Mouse (Mus musculus) right cerebral cortex, postnatal 4 days (tissue): ENCODE measurements around the gene Gm11444.

Source experiments
- DNase-seq: peaks from one replicate; pipeline ENCODE4 v3.0.0-alpha.2; 2022

Gene Gm11444

GRCm38 (mm10) chr11:85850233-85850632 lies at the start of gene Gm11444:
TSS of gene Gm11444 (minus strand) at chr11:85850333.
- DNase-seq: no peak

DNA sequence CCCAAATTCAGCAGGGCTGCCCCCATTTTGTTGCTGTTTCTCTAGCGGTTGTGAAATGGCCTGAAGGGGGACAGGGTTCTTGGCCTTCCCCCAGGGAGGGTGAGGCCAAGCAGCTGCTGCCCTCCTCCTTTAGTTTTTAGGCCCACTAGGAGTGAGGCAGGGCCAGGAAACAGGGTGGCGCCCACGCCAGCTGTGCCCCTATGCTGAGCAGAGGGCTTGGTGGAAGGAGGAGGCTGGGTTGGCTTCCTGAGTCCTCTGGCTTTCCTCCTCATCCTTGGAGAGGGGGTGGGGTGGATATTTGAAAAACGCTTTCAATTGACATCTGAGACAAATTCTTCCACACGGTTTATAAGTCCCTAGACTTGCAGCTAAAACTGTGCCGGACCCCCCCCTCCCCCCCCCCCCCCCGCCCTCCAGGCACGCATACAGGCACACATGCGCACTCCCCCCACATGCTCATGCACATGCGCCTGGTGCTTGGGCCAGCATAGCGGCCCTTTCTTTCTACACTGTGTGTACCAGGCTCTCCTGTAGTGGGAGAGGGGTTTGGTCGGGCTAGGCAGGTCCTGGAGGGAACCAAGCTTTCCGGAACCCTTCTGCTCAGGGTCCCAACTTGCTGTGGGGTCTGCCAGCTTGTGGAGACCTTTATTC lies 46.3 kb upstream of the Gm11444 start:
- DNase-seq: no peak

DNA sequence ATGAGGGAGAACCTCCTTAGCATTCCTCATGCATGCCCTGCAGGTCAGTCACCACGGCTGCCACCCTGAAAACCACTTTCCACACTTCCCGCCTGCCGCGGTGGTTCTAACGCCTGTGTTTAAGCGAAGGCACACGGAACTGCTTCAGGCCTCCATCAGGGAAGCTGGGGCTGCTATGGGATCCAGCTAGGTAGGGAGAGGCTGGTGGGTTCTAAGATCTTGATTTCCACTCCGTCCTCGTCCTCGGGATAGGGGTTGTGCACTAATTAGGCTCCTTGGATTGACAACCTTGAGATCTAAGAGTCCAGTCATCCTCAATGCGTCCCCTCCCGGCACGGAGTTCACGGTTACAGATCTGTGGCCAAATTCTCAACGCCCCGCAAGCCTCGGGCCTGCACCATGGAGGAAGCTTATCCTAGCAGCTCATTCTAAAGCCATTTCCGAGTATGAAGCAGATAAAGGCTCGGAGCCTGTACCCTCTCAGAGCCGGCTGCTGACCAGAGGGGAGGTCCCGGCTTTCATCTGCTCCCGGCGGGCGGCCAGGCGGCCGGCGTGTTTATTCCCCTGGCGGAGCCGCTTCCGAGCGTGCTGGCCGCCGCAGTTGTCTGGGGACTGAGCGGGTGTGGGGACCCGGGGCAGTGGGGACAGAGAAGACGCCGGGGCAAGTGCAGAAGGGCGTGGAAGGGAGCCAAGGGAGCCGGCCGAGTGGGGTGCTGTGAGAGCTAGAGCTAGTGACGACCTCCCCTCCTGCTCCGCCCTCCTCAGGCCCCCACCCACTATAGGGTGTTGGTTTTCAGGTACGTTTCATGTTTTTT lies 44.8 kb upstream of the Gm11444 start:
- DNase-seq: no peak

DNA sequence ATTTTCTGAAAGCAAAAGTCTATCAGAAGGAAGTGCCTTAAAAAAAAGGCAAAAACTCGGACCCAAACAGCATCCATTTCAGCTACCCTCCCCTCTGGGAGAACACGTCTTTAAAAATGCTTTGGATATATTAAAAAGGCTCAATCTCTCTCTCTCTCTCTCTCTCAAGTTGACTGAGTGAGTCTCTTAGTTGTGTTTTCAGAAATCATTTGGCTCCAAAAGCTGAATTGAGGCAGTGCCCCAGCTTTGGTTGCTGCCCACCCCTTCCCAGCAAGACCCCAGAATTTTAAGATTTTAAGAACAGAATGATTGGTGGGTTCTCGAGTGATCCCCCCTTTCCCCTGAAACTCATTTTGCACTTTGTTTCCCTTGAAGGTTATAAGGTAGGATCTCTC lies 44.0 kb upstream of the Gm11444 start:
- DNase-seq: no peak

DNA sequence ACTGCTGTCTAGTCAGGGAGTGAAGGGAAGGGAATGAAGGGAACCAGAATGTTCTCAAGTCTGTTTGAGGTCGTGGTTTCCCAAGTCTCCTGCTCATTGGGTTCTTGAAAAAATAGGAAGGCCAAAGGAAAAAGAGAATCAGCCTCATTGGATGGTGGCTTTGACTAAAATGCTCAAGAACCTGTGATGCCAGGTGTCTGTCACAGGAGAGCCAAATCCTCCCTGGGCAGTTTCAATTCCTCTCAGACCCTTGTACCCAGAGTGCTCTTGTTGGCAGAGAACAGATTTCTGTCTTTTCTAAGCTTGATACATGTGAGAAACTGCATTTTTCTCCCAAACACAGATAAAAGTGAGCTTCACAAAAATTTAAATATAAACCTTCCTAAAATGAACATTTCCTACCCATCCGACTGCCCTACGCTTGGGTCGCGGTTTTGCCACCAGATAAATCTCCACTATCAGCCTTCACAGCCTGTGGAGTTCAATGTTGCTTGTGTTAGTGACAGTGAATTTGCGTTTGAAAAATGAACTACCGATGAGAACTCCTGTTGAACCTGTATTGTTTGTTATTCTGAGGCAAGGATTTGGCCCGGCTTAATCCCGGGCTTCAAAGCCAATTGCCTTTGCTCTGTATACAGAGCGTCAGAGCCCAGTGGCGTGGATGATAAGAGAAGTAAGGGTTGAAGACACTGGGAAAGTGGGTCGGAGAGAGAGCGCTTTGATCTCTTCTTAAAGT lies 43.4 kb upstream of the Gm11444 start:
- DNase-seq: no peak

- DNase-seq: no peak
These were observed 42.6 kb upstream of the Gm11444 start for GRCm38 (mm10) chr11:85892771-85893170.

GRCm38 (mm10) chr11:85891692-85892040 lies 41.5 kb upstream of the Gm11444 start:
- DNase-seq: no peak

DNA sequence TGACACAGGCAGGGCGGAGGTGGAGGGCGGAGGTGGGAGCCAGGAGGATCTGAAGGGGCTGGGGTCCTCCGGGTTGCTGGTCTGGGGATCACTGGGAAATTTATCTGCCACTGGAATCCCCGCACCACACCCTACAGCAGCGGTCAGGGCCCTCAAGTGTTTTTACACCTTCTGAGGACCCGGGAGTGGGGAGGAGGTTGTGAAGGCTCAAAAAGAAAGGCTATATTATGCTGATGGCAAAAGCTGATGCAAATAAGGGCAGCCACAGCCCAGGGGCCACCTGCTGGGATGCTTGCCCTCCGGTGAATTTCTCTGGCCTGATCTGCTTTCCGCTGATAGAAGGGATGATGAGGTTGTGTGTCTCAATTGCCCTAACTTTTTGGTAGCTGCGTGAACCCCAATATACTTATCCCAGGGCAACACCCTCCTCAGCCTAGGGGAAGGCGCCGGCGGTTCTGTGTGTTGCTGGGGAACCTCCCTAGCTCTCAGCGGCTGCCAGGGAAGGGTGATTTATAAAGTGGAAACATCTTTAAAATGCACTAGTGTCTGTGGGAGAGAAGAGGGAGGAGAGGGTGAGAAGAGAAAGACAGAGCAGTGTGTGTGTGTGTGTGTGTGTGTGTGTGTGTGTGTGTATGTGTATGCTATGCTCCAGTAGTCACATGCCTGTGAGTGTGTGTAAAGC lies 41.0 kb upstream of the Gm11444 start:
- no peak for DNase-seq

GRCm38 (mm10) chr11:85890563-85890845 lies 40.4 kb upstream of the Gm11444 start:
- no peak for DNase-seq

DNA sequence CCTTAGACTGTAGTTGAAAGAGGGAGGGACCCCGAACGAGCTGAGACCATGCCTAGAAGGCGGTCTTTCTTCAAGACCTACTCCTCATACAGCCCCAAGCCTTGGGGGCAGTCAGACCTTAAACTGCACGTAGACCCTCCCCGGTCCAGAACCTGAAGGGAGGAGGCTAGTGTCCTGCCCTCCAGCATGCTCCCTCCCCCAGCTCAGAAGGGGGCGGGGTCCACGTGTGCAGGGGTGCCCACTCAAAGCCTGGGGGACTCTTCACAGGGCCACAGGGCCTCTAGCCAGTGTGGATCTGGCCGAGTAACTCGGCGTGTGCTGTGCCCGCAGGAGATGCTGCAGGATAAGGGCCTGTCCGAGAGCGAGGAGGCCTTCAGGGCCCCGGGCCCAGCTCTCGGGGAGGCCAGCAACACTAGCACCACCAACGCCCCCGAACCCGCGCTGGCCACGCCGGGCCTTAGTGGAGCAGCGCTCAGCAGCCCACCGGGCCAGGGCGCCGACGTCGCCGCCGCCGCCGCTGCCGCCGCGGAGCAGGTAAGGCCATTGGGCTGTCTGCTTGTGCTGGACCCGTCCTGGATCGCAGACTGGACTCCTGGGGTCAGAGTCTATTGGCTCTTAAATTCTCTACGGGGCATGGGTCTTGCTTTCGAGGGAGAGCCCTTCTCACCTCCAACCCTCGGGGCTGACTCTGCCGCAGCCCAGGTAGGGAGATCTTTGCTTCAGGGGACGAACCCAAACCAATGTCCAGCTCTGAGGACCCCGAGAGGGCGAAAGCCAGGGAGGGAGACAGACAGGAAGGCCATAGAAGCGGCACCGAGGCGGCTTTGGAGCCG lies 39.8 kb upstream of the Gm11444 start:
- DNase-seq: no peak

DNA sequence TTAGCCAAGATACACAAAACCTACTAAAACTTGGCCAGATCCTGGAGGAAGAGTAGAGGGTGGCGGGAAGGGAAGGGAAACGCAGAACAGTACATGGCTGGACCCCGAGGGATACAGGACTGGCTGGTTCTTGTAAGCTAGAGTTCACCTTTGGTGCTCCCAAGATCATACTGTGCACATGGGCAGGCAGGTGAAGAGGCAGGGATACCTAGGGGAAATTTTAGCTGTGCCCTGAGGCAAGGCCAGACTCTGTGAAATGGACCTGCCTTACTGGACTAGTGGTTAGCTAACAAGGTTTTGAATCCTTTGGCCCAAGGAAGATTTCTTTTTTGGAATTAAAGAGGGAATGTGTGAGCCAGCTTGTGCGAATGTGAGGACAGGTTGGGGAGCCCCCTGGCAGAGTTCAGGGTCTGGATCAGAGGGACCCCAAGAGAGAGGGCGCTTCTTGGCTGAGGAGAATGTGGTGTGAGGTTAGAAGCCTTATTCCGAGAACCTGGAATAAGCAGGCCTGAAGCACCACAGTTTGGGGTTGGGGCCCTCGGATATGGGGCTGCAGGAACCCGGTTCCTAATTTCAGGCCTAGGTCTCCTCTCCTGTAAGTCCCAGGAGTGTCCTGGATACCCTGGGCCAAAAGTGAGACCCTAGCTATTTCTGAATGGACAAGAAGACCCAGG lies 39.1 kb upstream of the Gm11444 start:
- no peak for DNase-seq

DNA sequence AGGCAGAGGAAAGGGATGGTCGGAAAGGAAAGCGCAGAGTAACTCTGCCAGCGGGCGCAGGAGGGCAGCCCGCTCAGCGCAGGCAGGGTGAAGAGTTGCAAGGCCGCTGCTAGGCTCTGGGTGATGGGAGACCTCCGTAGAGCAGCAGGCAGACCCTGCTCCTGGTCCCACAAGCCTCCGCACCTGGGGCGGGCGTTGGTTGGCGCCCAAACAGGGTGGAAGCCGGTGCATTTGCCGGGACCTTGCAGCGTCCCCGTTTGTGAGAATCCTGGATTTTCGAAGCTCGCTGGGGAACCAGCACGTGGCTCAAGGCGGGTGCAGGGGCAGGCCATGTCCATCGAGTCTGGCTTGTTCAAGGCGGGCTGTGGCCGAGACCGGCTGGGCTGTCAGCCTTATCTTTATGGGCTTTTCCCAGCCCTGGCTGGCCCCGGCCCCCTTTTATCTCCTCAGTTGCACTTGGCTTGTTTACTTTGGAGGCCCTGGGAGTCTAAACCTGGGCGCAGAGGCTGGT lies 38.4 kb upstream of the Gm11444 start:
- no peak for DNase-seq

DNA sequence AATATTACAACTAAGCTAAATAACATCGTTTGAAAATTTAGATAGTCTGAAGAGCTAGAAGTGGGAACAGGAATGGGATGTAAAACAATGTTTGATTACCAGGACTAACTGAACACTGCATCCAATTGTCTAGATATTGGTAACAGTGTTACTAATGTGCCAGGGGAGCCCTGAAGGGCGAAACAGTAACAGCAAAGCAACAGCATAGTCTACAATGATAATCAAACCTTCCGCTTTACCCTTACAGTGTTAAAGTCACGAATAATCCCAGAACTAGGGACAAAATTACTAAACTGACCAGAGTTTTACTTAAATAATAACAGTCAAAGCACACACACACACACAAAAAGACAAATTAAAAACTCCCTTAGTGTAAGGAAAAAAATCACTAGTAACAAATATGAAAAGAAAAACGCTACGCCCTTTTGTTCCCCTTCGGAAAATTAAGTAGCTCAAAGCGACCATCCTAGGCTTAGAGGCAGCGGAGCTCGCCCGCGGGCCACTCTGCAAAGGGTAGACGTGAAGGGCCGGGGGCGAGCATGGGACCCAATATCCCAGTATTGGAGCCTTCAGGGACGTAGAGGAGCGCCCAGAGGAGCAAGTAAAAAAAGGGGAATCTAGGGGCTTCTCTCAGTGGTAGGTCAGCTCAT lies 37.8 kb upstream of the Gm11444 start:
- DNase-seq: no peak

GRCm38 (mm10) chr11:85887273-85887672 lies 37.1 kb upstream of the Gm11444 start:
- no peak for DNase-seq

- no peak for DNase-seq
These were observed 36.3 kb upstream of the Gm11444 start for GRCm38 (mm10) chr11:85886429-85886785.

DNA sequence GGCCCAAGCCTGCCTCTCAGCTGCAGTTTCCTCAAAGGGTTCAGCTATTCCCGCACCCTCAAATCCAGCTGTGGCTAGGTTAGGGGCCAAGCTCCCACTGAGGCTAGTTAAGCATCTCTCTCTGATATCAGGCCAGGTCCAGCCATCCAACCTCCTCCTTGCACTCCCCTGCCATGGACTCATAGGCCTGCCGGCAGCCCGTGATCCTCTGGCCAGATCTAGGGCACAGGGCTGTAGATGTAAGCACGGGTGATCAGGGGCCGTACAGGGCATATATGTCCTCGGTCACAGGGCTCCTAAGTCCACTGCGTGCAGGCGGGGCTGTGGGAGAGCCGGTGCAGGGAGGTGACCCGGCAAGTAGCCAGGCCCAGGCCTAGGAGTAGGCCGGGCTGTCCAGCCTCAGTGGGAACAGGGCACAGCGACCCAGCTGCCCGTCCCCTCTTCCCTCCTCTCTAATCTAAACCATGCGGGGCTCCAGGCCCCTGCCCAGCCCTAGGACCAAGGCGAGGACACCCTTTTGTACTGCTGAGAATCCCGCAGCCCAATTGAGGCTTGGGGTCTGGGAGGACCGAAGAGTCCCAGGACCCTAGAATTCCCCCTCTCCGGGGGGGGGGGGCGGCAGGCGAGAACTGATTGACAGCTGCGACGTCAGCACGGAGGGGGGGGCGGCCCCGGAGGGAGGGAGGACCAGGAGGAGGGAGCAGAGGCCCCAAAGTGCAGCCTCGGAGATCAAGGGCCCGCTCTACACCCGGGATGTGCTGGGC lies 35.7 kb upstream of the Gm11444 start, which contains the start of gene Tbx4:
Gene Tbx4 (plus strand): TSS at position 758 of the 764 bp plus-strand sequence.
- no peak for DNase-seq

DNA sequence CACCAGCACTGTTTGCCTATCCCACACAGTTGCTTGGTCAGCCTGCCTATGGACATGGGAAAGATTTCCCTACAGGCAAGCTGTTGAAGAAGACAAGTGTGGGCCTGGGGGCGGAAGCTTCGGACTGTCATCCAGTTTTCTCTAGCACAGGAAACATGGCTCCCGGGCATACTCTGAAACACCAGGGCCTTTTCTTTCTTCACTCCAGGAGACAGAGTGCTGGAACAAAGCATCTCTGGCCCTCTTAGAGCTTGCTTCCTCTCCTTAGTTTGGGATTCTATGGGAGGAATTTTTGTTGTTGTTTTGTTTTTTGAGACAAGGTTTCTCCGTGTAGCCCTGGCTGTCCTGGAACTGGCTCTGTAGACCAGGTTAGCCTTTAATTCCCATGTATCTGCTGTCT lies 34.4 kb upstream of the Gm11444 start:
- DNase-seq: no peak

DNA sequence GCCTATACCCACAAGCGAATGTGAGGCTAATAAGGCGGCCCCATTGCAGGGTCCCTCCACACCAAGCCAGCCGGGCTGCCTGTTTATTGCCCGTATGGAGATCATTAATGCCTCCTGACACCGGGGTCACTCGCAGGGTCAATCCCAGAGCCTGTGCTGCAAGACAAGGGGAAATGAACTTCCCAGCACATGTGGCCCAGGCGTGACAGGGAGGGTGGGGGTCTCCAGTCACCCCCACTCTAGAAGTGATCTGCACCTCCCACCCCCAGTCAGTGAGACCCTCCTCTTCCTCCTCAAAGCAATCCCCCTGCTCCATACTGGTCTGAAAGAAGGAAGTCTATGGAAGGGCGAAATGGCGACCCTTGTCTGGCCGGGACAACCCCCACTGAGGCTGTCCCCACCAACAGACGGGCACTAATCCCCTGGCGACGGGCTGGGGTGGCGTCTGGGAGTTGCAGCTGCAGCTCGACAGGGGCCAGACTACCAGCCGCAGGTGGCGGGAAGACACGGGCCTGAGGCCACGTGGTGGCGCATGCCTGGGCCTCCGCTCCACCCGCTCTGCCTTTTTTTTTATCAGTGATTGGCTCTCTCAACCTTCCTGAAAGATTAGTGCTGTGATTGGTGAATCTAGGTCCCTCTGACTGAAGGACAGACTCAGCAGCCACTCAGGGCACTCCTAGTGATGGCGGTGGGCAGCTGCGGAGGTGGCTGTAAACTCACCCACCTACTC lies 26.1 kb upstream of the Gm11444 start:
- no peak for DNase-seq

- DNase-seq: no peak
These were observed 14.2 kb upstream of the Gm11444 start for GRCm38 (mm10) chr11:85864363-85864762.
